Mouse (Mus musculus) MEL (cell line): ENCODE measurements at regions not wholly inside any gene's neighbourhood (a gene's known extent, or its start where the extent isn't known, plus 50 kb on each side); places are given as distances from the start of the nearest gene placed in this dataset.

Experiments used
- DNase-seq: peaks from one replicate; pipeline ENCODE4 v3.0.0; 2011; ENCODE audit warnings: low read depth, low spot score
- H3K27ac ChIP-seq: 2 replicates; pipeline ENCODE4 v1.5.1; 2012; ENCODE audit warnings: low read depth, mild to moderate bottlenecking, control low read depth, low read length, moderate library complexity; ENCODE audit not compliant: control insufficient read depth
- H3K27me3 ChIP-seq, 2 experiments: fragments of 150-350 bp in 1 of 2; sonication (generic) in 1 of 2; 2 replicates each; pipeline ENCODE4 v1.6.1; 2012; ENCODE audit warnings: low read length in 2 of 2, mild to moderate bottlenecking in 2 of 2, improper control_type of control experiment in 1 of 2, moderate library complexity in 1 of 2; ENCODE audit not compliant: insufficient read depth in 2 of 2, control insufficient read depth in 1 of 2
- H3K36me3 ChIP-seq, 2 experiments: 2 replicates each; pipeline ENCODE4 v1.6.1; 2012 to 2014; ENCODE audit warnings: low read length in 2 of 2, improper control_type of control experiment in 1 of 2, inconsistent platforms in 1 of 2, mild to moderate bottlenecking in 1 of 2; ENCODE audit not compliant: insufficient read depth in 2 of 2, control insufficient read depth in 1 of 2
- H3K4me1 ChIP-seq, 2 experiments: fragments of 150-350 bp in 1 of 2; sonication (generic) in 1 of 2; 2 replicates each; pipeline ENCODE4 v1.6.1; 2012; ENCODE audit warnings: low read length in 2 of 2, improper control_type of control experiment in 1 of 2, mild to moderate bottlenecking in 1 of 2; ENCODE audit not compliant: insufficient read depth in 2 of 2, control insufficient read depth in 1 of 2
- H3K4me3 ChIP-seq, 2 experiments: fragments of 150-350 bp in 1 of 2; sonication (generic) in 1 of 2; 2 replicates each; pipeline ENCODE4 v1.5.1; 2012; ENCODE audit warnings: low read depth in 2 of 2, low read length in 2 of 2, mild to moderate bottlenecking in 2 of 2, moderate library complexity in 2 of 2, control low read depth in 1 of 2, improper control_type of control experiment in 1 of 2; ENCODE audit not compliant: control insufficient read depth in 1 of 2, insufficient read depth in 1 of 2
- H3K79me2 ChIP-seq: 2 replicates; pipeline ENCODE4 v1.6.1; 2012; ENCODE audit warnings: mild to moderate bottlenecking, low read length, moderate library complexity; ENCODE audit not compliant: control insufficient read depth, poor library complexity, insufficient read depth
- H3K9ac ChIP-seq: 2 replicates; pipeline ENCODE4 v1.6.1; 2012; ENCODE audit warnings: low read depth, mild to moderate bottlenecking, control low read depth, low read length, moderate library complexity; ENCODE audit not compliant: control insufficient read depth, poor library complexity, severe bottlenecking
- H3K9me3 ChIP-seq: fragments of 150-350 bp; sonication (generic); replicated peaks from 2 replicates; pipeline ENCODE4 v1.6.1; 2012; ENCODE audit warnings: mild to moderate bottlenecking, low read length, improper control_type of control experiment, moderate library complexity; ENCODE audit not compliant: insufficient read depth
- CHD1 ChIP-seq: IDR thresholded peaks from 2 replicates; pipeline ENCODE4 v1.6.1; 2012; ENCODE audit warnings: low read depth, mild to moderate bottlenecking, inconsistent platforms, low read length, improper control_type of control experiment
- CHD2 ChIP-seq: IDR thresholded peaks from 2 replicates; pipeline ENCODE4 v1.6.1; 2011; ENCODE audit warnings: low read length, improper control_type of control experiment
- CTCF ChIP-seq, 3 experiments: IDR thresholded peaks in 2 of 3; conservative IDR thresholded peaks in 1 of 3; 2 replicates each; pipeline ENCODE4 v1.5.1; 2011 to 2012; ENCODE audit warnings: low read length in 3 of 3, low read depth in 2 of 3, mild to moderate bottlenecking in 2 of 3, improper control_type of control experiment in 1 of 3, inconsistent platforms in 1 of 3, mixed read lengths in 1 of 3, moderate library complexity in 1 of 3; ENCODE audit not compliant: control insufficient read depth in 1 of 3, insufficient read depth in 1 of 3, poor library complexity in 1 of 3, severe bottlenecking in 1 of 3
- ELF1 ChIP-seq: IDR thresholded peaks from 2 replicates; pipeline ENCODE4 v1.6.1; 2014; ENCODE audit warnings: low read depth, mild to moderate bottlenecking, inconsistent platforms, low read length, improper control_type of control experiment, moderate library complexity
- GABPA ChIP-seq: IDR thresholded peaks from 2 replicates; pipeline ENCODE4 v1.6.1; 2012; ENCODE audit warnings: low read depth, mild to moderate bottlenecking, inconsistent platforms, low read length, improper control_type of control experiment, moderate library complexity
- HCFC1 ChIP-seq: IDR thresholded peaks from 2 replicates; pipeline ENCODE4 v1.6.1; 2012; ENCODE audit warnings: low read depth, mild to moderate bottlenecking, inconsistent platforms, low read length, improper control_type of control experiment, moderate library complexity
- JUND ChIP-seq: IDR thresholded peaks from 2 replicates; pipeline ENCODE4 v1.6.1; 2011; ENCODE audit warnings: low read depth, mild to moderate bottlenecking, improper control_type of control experiment, low read length
- KAT2A ChIP-seq: conservative IDR thresholded peaks from 2 replicates; pipeline ENCODE4 v1.6.1; 2012; ENCODE audit warnings: low read depth, low read length, improper control_type of control experiment, inconsistent platforms
- MAX ChIP-seq: IDR thresholded peaks from 2 replicates; pipeline ENCODE4 v1.6.1; 2011; ENCODE audit warnings: low read length, improper control_type of control experiment
- MEF2A ChIP-seq: IDR thresholded peaks from 2 replicates; pipeline ENCODE4 v1.6.1; 2014; ENCODE audit warnings: low read depth, mild to moderate bottlenecking, inconsistent platforms, low read length, improper control_type of control experiment; ENCODE audit not compliant: poor library complexity, insufficient replicate concordance, severe bottlenecking; ENCODE audit errors: extremely low read depth
- MYB ChIP-seq: IDR thresholded peaks from 2 replicates; pipeline ENCODE4 v1.6.1; 2011; ENCODE audit warnings: mild to moderate bottlenecking, low read depth, low read length, improper control_type of control experiment
- MYC ChIP-seq: IDR thresholded peaks from 2 replicates; pipeline ENCODE4 v1.6.1; 2011; ENCODE audit warnings: low read depth, mild to moderate bottlenecking, low read length, improper control_type of control experiment, moderate library complexity
- NELFE ChIP-seq: IDR thresholded peaks from 2 replicates; pipeline ENCODE4 v1.6.1; 2011; ENCODE audit warnings: low read depth, low read length, improper control_type of control experiment
- SIN3A ChIP-seq: IDR thresholded peaks from 2 replicates; pipeline ENCODE4 v1.6.1; 2012; ENCODE audit warnings: low read length, improper control_type of control experiment, inconsistent platforms
- TBP ChIP-seq: IDR thresholded peaks from 2 replicates; pipeline ENCODE4 v1.8.0; 2011; ENCODE audit warnings: low read depth, low read length, improper control_type of control experiment
- UBTF ChIP-seq: IDR thresholded peaks from 2 replicates; pipeline ENCODE4 v1.6.1; 2012; ENCODE audit warnings: low read depth, mild to moderate bottlenecking, inconsistent platforms, low read length, improper control_type of control experiment, moderate library complexity, borderline replicate concordance; ENCODE audit not compliant: insufficient read depth
- ZC3H11A ChIP-seq: IDR thresholded peaks from 2 replicates; pipeline ENCODE4 v1.6.1; 2012; ENCODE audit warnings: low read depth, mild to moderate bottlenecking, inconsistent platforms, low read length, improper control_type of control experiment
- ZNF384 ChIP-seq: IDR thresholded peaks from 2 replicates; pipeline ENCODE4 v1.6.1; 2012; ENCODE audit warnings: low read depth, mild to moderate bottlenecking, inconsistent platforms, low read length, improper control_type of control experiment

DNA sequence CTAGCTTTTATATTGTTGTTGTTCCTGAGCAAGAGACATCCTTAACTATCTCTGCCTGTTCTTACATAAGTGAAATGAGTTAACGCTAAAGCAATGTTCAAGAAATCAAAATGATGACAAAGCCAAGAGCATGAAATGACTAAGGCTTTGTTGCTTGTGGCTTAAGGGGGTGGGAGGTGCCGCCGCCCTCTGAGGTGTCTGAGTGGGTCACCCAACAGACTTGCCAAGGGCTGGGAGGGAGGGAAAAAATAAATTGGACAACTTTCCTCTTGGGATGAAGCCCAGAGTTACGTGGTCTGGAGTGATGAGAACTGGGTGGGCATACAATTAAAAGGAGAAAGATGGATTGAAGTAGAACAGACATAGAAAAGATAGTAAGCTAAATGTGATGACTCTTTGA, 478.1 kb upstream of the Jag1 start:
- no peaks in the 10 kb centered on the region for H3K9me3 ChIP-seq
- TF ChIP-seq MYB: no peak
- no peak for TF ChIP-seq ZNF384
- TF ChIP-seq UBTF: no peak
- TF ChIP-seq CHD1: no peak
- TF ChIP-seq TBP: no peak
- no peak for TF ChIP-seq CHD2
- TF ChIP-seq JUND: no peak
- TF ChIP-seq CTCF (IDR thresholded peaks at IDR 0.05 in 2 of 3, conservative IDR thresholded peaks at IDR 0.05 in 1 of 3; ENCODE audit: control insufficient read depth in 1 of 3, insufficient read depth in 1 of 3, low read depth in 2 of 3, low read length in 3 of 3, poor library complexity in 1 of 3, severe bottlenecking in 1 of 3): no peak
- no peak for TF ChIP-seq HCFC1
- no peak for TF ChIP-seq NELFE
- TF ChIP-seq ELF1: no peak
- no peak for TF ChIP-seq GABPA
- TF ChIP-seq KAT2A: no peak
- TF ChIP-seq MYC: no peak
- TF ChIP-seq MEF2A: no peak
- TF ChIP-seq MAX: no peak

DNA sequence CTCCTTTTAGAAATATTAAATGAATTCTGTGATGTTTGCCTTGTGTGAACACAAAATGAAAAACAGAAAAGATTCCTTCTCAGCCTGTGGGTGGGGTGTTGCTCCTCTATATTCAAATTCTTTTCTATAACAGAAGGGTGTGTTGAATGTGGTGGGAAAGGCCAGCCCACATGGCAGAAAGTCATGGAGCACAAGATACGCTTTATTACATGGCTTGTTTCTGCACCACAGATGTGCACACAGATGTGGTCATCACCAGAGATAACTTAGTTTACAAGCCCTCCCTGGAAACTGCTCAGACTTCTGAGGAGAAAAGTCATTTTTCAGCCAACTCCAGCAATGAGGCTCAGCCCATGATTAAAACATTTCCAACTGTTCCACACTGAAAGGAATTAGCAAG, 475.1 kb upstream of the Jag1 start:
- Histone ChIP-seq H3K4me1 (no peaks in the 10 kb centered on the region), H3K4me3 (no peak overlapping the region), H3K79me2 (no peaks in the 10 kb centered on the region), H3K27ac (no peak overlapping the region), H3K9ac (no peak overlapping the region), H3K27me3 (no peaks in the 10 kb centered on the region), H3K36me3 (no peaks in the 10 kb centered on the region), H3K9me3 (no peaks in the 10 kb centered on the region)
- no peak for TF ChIP-seq MYB
- no peak for TF ChIP-seq SIN3A
- TF ChIP-seq HCFC1: no peak
- no peak for TF ChIP-seq ZC3H11A
- DNase-seq: no peak

More for the DNA sequence above, 478.1 kb upstream of the Jag1 start:
- Histone ChIP-seq H3K27ac (no peak overlapping the region), H3K79me2 (no peaks in the 10 kb centered on the region), H3K4me1 (no peaks in the 10 kb centered on the region), H3K9ac (no peak overlapping the region), H3K4me3 (no peak overlapping the region), H3K36me3 (no peaks in the 10 kb centered on the region), H3K27me3 (no peaks in the 10 kb centered on the region)
- DNase-seq: no peak
